Mouse (Mus musculus) CD4-positive, CD25-positive, alpha-beta regulatory T cell, adult 2 months (primary cell): ENCODE data around the gene Actbl2.

ENCODE experiments used
- DNase-seq: peaks from one replicate; pipeline ENCODE4 v3.0.0-alpha.2; 2012; ENCODE audit warnings: low read depth, low spot score

Actbl2 gene

DNA sequence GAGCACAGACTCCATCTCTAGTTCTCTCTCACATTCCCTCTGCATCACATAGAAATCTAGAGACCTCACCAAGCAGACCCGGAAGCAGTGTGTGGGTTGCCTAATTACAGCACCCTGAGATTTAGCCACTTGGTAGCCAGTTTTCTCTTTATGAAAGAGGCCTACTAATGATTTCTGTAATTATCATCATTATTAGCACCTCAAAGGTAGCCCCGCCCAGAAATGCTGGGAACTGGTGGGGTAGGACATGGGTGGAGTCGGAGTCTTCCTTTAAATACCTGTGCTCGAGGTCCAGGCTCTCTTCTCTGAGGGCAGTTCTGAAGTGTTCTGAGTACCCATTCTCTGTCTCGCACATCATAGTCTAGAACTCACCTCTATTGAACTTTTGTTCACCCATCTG, at the start of gene Actbl2:
Gene Actbl2, plus strand, starts transcription at position 301 of the 400 bp plus-strand sequence.
- no peak for DNase-seq

DNA sequence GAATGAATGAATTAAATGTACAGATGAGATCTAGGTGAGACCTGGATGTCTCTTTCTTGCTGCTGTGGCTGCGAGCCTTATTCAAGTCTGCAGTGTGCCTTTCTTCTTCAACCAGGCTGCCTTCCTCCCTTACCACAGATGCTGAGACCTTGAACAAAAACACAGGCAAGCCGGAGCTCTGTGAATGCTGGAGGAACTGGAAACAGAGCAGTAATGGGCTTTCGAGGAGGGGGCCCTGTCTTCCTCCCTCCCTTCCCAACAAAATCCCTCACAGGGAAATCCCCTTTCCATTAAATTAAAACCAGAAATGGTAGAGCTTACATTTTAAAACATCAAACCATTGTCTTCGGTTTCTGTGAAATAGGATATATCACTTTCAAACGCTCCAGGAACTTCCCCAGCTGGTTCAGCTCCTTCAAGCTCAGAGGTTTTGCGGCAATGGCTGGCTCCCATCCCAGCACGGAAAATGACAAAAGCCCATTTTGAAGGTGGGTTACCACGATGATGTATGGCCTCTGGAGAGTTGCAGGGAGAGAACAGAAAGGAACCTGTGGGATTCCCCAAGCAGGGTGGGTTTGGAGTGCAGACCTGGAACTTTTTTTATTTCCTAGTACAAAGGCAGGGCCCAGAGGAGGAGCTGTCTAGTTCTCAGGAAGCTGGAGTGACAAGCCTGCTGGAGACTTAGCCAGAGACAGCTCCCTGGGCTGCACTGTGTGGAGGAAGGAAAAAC, 44.0 kb upstream of the Actbl2 start:
- DNase-seq = no peak

DNA sequence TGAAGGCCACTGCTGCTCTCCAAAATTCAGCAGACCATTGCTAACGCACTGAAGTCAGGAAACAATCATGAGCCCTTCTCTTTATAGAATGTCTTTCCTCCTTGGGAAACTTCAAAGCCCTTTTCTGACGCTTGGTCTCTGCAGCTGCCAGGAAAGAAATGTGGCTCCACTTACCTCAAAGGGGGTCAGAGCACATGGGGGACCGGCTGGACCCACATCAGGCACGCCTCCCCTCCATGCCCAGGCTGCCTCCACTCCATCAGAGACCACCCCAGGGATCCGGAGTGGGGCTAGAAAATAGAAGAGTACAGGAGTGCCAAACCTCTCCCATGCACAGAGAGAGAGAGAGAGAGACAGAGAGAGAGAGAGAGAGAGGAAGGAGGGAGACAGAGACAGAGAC, 26.0 kb upstream of the Actbl2 start:
- no peak for DNase-seq

DNA sequence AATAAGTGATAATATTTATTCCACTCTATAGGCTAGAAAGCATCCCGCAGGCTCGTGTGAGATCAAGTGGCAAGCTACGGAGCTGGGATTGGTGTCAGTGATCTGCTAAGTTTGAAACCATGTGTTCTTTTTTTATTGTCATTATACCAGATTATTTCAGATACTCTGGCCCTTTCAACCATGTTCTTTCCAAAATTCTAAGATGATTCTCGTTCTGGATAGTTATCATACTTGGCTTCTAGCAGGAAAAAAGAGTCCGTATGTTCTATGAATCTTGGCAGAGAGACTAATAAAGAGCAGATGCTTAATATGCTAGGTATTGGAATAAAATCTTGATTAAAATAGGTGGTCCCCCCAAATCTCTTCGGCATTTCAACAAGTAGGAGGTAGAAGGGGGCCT, 25.3 kb upstream of the Actbl2 start:
- no peak for DNase-seq

DNA sequence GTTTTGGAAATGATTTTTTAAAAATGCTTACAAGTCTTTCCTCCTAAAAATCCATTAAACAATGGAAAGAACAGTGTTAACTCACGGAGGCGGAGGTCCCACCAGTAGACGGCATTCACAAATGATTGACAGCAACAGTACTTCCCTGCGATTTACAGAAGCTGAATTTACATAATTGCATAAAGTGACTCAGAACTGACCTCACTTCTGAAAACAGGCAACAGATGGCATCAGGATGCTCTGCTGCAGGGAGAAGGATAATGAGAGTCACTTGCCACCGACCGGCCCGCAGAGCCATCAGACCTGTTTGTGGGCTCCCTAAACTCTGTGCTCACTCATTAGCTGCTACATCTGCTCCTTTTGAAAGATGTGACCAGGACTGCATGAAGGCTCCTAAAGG, 22.4 kb upstream of the Actbl2 start:
- DNase-seq = no peak

DNA sequence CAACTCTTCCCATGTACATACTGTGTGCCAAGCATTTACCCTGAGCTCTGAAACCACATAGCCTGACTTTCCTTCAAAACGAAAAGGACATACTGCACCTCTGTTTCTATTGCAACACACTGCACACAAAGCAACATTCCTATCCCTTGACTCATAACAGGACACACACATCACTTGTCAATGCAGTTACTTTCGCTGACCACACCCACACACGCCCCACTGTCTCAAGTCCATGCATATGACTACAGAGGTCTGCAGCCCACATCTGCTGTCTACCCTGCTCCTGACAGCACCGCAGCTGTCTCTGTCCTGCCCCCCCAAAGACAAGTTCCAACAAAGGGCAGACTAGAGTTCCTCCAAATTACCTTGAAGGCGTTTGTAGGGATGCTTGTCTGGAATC, 21.5 kb upstream of the Actbl2 start:
- no peak for DNase-seq

DNA sequence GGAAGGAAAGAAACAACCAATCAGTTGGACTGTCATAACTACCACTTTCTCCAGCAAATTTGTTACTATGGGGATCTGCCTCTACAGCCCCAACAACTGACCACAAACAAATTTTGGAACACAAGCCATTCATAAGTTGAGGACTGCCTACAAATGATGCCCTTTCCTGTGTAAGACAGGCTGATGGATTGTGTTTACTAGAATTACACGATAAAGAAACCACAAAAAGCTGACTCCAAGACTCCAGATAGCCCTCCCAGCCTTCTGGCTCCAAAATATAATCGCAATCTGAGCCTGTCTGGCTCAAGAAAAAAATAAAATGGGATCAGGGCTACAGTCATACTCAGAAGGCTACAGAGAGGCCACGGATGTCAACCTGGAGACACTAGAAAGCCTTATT, 20.2 kb upstream of the Actbl2 start:
- no peak for DNase-seq

DNA sequence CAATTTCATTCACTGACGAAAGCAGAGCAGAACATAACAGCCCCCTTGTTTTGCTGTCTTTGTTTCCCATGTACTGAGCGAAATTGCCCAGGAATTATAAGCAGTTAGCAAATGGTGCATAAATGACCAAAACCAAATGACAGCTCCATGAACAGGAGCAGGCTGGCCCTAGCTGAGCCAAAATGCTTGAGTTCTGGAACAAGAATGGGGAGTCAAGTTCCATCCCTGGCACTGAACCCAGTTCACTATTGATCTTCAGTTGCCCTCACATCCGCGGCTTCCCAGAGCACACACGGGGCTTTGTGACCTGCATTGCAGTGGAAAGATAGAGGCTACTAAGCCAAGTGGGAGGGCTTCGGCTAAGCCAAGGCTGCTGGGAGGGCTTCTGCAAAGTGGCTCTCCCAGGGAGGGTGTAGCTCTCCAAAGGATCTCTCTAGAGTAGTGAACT, 19.1 kb upstream of the Actbl2 start:
- no peak for DNase-seq

DNA sequence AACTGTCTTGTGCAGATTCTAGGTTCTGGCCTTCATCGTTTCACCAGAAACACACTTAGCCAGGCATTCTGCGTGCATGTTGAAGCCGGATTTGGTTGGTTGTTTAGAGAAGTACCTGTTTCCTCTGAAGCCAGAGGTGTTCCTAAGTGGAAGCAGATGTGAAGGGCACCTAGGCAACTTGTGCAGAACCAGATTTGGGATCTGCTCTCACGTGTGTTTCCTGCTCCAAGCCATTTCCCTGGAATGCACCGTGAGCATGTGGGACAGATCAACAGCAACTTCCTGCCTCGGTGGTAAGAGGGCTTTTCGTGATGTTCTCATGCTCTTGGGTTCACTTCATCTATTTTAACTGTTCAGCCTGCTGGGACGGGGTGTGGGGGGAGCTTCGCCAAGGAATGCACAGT, 18.4 kb upstream of the Actbl2 start:
- DNase-seq = no peak

DNA sequence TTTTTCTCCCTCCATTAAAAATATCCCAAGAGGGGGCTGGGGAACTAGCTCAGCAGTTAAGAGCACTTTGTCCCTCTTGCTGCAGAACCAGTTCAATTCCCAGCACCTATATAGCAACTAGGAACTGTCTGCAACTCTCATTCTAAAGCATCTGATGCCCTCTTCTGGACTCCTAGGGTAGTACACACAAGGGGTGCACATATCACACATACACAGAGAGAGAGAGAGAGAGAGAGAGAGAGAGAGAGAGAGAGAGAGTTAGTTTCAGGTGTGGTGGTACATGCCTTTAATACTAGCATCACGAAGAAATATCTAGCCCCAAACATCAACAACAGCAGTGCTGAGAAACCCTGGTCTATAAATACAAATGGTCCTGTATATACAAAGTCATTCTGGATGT, 17.5 kb upstream of the Actbl2 start:
- peak; percentile 13 for DNase-seq

DNA sequence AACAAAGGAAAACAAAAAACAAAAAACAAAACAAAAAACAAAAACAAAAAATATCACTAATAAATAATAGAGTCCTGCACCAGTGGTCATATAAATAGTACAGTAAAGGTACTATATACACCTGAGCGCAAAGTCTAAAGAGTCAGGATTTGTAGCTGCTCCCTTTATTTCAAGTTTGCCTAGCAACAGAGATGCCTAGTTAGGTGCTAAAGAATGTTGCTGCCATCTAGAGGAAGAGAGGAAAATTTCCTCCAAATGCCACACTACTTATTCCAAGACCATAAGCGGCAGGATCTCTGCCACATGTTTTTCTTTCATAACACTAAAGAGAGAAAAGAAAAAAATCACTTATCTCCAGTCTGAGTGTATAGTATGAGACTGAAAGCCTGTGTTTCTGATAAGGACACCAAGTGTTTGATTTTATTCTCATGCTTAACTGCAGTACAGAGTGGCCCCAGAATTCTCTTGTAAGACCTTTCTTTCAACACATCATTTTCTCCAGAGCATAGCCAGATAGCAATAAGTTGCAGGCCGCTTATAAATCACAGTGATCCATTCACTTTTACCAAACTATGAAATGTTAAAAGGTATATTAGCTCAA, 16.8 kb upstream of the Actbl2 start:
- peak; percentile 56 for DNase-seq

DNA sequence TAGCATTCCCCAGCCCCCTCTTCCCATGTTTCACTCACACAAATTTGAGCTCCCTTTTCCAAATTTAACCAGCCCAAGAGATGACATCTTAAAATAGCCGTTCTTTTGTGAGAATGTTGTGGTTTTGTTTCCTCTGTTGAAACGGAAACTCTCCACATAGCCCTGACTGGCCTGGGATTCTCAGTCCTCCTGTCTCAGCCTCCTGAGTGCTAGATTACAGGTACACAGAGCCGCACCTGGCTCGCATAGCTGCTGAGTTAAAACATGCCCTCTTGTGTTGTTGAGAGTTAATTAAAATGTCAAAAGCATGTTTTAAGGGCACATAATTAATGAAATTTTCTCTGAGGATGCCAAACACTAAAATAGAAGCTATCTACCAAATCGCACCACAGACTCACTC, 3.7 kb upstream of the Actbl2 start:
- no peak for DNase-seq

DNA sequence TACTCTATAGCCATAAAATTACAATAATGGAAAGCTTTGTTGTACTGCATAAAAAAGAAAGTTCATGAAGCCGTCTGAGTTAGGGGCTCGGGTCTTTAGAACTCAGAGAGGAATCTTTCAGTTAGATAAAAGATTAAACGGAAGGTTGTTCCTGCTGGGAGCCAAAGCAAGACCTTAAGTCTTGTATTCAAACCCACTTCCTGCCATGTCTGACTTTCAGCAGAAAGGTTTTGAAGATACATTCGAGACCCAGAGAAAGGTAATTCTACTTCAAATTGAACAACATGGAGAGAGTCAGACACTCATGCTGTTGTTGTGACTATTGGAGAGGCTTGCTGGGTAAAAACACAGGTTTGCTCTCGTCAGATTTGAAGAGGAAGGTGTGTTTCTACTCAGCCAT, 3.0 kb upstream of the Actbl2 start:
- peak; percentile 41 for DNase-seq

DNA sequence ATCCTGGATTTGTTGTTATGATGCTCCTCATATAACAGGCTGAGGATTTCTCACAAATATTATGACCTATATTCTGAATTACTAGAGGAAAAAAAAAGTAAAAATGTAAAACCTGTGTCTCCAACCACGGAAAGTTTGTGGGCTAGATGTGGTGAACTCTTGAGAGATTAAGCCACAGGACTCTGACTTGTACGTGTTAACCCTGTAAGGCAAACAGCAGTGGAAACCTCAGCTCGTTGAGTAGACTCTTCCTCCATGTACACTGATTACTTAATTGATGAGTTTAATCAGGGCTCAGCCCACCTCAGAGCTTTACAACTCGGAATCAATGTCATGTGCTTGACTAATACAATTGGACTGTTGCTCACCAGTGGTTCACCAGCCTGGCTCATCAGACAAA, 3.2 kb downstream of the Actbl2 start:
- DNase-seq = peak; percentile 43

DNA sequence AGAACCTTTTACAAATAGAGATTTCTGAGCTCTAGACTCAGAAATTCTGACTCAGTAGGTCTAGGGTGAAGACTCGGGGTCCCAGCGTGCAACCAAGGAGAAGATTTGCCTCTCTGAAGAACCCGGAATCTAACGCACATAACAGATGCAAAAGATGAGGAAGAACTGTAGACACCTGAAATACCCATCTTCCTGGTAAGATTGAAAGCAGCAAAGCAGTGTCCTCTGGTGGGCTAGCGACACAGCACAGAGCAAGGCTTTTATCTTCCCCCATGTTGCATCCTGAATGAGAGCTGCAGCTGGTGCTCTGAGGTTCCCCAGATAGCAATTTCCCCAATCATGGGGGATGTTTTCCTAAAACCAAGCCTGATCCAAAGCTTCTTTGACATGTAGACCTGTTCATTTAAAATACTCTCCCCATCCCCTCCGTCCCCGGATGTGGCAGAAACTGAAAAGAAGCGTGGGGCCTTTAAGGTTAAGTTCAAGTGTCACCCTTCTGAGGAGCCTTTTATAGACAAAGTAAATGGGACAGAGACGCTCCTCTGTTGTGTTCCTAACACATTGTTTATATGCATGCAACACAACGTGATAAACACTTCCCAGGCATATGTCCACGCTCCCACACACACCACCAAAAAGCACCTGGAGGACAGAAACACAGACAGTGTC, 3.7 kb downstream of the Actbl2 start:
- peak; percentile 32 for DNase-seq

DNA sequence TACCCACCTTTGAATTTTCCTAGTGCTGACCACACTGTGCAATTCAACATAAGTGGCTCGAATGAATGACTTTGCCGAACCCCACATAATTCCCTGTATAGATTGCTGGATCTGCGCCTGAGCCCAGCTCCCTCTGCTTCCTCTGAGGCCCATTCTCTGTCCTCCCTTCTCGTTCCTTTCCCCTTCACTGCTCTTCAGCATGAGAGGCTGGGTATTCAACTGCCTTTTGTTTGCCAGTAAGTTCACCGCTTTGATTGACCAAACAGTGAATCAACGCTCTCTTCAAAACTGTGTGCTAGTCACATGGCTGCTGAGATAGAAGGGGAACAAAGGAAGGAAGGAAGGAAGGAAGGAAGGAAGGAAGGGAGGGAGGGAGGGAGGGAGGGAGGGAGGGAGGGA, 4.3 kb downstream of the Actbl2 start:
- no peak for DNase-seq

DNA sequence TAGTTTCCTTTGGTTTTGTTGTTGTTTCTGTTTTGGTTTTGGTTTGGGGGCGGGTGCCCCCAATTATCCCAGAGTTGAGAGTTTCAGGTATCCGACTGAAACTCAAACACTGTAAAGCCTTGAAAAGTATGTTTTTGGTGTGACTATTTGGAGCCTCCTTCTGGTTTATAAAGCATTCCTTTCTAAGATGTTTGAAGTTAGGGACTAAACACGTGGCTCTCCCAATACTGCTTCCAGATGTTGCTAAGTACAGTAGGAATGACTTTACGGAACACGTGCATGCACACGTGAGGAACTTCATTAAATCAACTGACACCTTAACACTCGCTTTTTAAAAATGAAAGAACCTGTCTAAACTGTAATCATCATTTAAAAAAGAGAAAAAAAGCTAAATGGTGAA, 4.9 kb downstream of the Actbl2 start:
- no peak for DNase-seq

DNA sequence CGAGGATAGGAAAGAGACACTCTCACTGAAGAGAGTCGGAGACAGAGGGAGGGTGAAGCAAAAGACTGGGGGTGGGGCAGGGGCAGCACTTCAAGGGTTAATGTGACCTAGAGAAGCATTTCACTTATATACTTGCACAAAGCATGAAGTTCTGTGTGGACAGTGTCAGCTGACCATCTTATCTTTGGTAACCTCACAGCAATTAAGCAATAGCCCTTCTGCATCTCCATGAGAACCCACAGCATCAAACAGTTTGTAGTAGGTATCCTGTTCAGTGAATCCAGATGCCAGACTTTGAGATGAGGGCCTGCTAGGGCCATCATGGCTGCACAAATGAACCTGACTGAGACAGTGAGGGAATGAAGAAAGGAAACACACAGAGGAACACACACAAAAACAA, 8.4 kb downstream of the Actbl2 start:
- no peak for DNase-seq

DNA sequence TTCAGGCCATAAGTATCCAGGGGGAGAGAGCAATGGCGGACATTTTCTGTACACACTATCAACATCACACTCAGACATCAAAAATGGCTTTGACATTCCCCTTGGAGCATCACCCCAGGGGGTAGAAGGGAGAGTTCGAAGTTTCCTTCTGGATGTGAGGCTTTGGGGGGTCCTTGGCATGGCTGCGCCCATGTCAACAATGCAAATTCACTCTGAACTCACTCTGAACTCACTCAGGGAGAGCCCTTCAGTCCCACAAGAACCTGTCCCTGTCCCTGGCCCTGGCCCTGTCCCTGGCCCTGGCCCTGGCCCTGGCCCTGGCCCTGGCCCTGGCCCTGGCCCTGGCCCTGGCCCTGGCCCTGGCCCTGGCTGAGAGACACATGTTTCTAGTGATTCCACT, 8.9 kb downstream of the Actbl2 start:
- no peak for DNase-seq

DNA sequence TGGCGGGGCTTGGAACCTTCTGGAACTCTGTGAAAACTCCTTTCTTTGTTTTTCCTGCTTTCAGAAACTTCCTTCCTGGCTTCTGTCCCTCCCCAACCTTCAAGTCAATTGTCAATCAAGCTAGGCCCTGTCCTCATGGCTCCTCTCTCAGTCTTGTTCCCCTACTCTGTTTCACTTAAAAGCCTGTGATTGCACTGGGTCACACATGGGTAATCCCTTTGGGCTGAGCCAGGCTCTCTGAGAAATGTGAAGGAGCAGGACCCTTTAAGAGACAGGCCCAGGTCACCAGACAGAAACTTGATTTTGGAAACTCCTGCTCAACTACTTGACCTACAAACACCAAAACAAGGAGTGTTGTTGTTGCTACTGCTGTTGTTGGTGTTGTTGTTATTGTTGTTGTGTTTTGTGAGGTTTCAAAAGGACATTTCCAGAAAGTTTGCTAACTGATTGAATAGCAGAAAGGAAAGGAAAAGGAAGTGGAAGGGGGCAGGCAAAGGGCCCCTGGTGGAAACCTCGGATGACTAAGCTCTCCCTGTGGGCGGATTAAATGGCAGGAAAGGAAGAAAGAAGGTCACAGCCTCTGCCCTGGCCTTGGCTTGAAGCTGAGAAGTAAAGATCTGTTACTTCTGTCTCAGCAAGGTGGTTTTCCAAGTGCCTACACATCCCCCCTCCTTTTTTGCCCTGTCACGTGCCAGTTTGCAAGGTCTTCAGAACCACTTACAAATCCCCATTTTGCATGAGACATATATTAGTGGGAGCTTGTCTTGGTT, 10.6 kb downstream of the Actbl2 start:
- peak; percentile 40 for DNase-seq

DNA sequence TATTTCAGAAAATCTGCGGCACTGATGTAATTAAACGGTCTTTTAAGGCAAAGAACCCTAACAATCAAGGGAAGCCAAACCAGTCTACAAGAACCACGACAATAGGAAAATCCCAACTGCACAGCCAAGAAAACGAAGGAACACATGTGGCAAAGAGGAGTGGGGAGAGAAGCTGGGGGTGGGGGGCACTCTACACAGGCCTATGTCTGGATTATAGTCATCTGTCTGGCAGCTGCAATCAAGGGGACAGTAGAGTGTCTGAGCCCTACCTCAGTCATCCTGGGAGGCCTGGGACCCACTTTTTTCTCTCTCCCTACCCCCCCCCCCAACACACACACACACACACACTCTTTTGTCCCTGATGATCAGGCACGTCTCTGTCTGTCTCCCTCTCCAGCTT, 12.0 kb downstream of the Actbl2 start:
- DNase-seq = no peak

DNA sequence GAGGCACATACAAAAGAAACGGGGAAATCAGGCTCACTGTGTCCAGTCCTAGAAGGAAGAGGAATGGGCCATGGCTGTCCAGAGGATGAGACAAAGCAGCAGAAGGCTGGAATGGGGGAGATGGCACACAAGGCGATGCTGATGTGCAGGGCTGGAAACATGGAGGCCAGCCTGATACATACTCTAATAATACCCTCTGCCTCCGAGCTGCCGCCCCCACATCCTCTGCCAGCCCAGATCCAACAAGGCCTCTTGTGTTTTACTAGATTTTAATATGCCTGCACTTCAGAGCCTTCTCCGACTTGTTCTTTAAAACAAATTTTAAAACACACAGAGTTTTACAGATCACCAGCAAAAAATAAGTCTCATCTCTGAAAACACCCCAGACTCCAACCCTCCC, 14.2 kb downstream of the Actbl2 start:
- DNase-seq = no peak
